Mouse (Mus musculus): Measurements from ENCODE around the gene Gipc2. TPM values are rescaled to one million over a fixed set of nuclear protein-coding genes. Genes with fewer than 3 reads are reported as not detected.
A peak's percentile ranks its signal among the peaks of the same experiment; 100 is the strongest.
"Not testable (repeated sequence)": the region's sequence is repeated elsewhere in the genome, so short reads cannot be mapped to it uniquely, and the experiment has no call there.

Gipc2 gene
- total RNA-seq, 2 experiments from 2014 or later, result 3.5 to 4.6 TPM

- no peak for DNase-seq
Measured at GRCm38 (mm10) chr3:152155296-152155948, 10.6 kb downstream of the Gipc2 start.

- no peak for DNase-seq
Measured at GRCm38 (mm10) chr3:152154095-152154494, 11.9 kb downstream of the Gipc2 start.

GRCm38 (mm10) chr3:152153152-152153551 lies 12.9 kb downstream of the Gipc2 start:
- no peak for DNase-seq

GRCm38 (mm10) chr3:152152483-152152804 lies 13.6 kb downstream of the Gipc2 start:
- no peak for DNase-seq

GRCm38 (mm10) chr3:152151725-152152482 lies 14.1 kb downstream of the Gipc2 start:
- DNase-seq, result no peak

GRCm38 (mm10) chr3:152149863-152150262 lies 16.2 kb downstream of the Gipc2 start:
- no peak for DNase-seq

- DNase-seq, result no peak
Measured at GRCm38 (mm10) chr3:152149449-152149848, 16.6 kb downstream of the Gipc2 start.

- DNase-seq, result no peak
Measured at GRCm38 (mm10) chr3:152147085-152147831, 18.8 kb downstream of the Gipc2 start.

- peak; percentile 76 for DNase-seq
Measured at GRCm38 (mm10) chr3:152145186-152145585, 20.8 kb downstream of the Gipc2 start.

GRCm38 (mm10) chr3:152142989-152143695 lies 22.9 kb downstream of the Gipc2 start:
- DNase-seq, result no peak

GRCm38 (mm10) chr3:152142146-152142545 lies 23.9 kb downstream of the Gipc2 start:
- DNase-seq, result no peak

- not testable (repeated sequence) for DNase-seq
Measured at GRCm38 (mm10) chr3:152139308-152139707, 26.7 kb downstream of the Gipc2 start.

GRCm38 (mm10) chr3:152136106-152136505 lies 29.9 kb downstream of the Gipc2 start:
- DNase-seq, result not testable (repeated sequence)

- peak; percentile 61 for DNase-seq
Measured at GRCm38 (mm10) chr3:152133621-152134020, 32.4 kb downstream of the Gipc2 start.

- DNase-seq, result no peak
Measured at GRCm38 (mm10) chr3:152130963-152131362, 35.1 kb downstream of the Gipc2 start.

GRCm38 (mm10) chr3:152129426-152129825 lies 36.6 kb downstream of the Gipc2 start:
- not testable (repeated sequence) for DNase-seq

GRCm38 (mm10) chr3:152128631-152129030 lies 37.4 kb downstream of the Gipc2 start:
- DNase-seq, result no peak

GRCm38 (mm10) chr3:152127144-152127543 lies 38.9 kb downstream of the Gipc2 start:
- DNase-seq, result no peak

- DNase-seq, result peak; percentile 41
Measured at GRCm38 (mm10) chr3:152122720-152123119, 43.3 kb downstream of the Gipc2 start.

GRCm38 (mm10) chr3:152122101-152122500 lies 43.9 kb downstream of the Gipc2 start:
- peak; percentile 80 for DNase-seq

- DNase-seq, result no peak
Measured at GRCm38 (mm10) chr3:152121169-152122009, 44.6 kb downstream of the Gipc2 start.

- DNase-seq, result no peak
Measured at GRCm38 (mm10) chr3:152119987-152120386, 46.0 kb downstream of the Gipc2 start.

All from heart, postnatal 4 days (tissue).